Mouse (Mus musculus): ENCODE measurements around the gene Ptpn13.

Ptpn13 gene

DNA sequence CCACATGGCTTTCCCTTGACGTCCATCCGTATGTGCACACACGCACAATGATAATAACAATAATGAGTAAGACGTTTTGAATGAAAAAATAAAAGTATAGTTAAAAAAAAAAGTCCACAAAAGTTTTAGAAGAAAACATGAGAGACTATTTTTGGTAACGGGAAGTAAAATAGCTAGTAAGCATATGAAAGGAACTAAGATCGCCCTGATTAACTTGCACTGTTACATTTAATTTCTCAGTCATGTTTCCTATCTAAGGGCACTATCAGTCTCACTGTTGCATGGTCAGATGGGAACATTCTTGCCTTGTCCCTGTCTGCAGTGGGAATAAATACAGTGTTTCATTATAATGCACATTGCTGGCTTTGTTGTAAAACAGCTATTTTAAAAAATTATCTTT is 2.4 kb upstream of the Ptpn13 start:
- no peak for DNase-seq (ENCODE audit: low spot score)

- DNase-seq (ENCODE audit: low spot score): no peak
These were observed 1.6 kb upstream of the Ptpn13 start for GRCm38 (mm10) chr5:103423305-103423926.

- DNase-seq (ENCODE audit: low spot score): no peak
These were observed 1.1 kb upstream of the Ptpn13 start for GRCm38 (mm10) chr5:103423927-103424315.

DNA sequence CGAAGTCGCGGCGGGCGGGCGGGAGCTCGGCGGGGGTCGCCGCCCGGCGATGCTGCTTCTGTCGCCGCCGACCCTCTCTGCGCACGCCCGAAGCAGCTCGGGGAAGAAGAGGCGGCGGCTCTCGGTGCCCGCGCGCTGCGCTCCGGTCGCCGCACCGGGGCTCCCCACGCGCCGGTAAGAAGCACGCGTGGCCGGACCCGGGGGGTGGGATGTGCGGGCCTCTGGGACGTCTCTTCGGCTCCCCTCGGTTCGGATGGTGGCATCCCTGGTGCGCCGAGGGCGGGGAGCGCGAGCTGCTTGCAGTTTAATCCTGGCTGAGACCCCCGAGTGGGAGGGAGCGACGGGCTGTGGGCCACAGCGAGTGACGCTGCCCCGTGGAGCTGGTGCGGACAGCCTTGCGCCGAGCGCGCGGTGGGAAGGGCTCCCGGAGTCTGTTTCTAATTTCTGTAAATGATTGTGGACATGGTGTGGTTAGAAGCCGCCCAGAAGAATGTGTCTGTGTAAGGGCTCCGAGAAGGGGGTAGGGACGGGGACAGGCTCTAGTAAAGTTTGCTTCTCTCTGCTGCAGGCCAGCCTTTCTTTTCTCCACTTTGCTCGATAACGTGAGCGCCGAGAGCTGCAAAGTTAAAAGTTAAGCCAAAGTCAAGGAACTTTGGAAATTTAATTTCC is 505 bp downstream of the Ptpn13 start:
- DNase-seq (ENCODE audit: low spot score): no peak

GRCm38 (mm10) chr5:103426250-103426649 is 1.3 kb downstream of the Ptpn13 start:
- DNase-seq (ENCODE audit: low spot score): no peak

DNA sequence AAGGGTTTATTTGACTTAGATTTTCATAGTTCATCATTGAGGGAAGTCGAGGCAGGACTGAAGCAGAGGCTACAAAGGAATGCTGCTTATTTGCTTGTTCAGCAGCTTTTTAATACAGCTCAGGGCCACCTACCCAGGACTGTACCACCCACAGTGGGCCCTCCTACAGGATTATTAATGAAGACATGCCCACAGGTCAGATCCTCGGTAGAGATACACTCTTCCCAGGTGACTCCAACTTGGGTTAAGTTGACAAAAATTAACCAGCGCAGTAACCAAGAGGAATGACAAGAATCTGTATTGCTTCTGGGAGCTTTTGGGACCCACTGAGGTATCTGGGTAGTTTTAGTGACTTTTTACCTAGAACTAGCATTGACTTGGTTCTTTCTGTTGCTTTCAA is 6.0 kb downstream of the Ptpn13 start:
- no peak for DNase-seq (ENCODE audit: low spot score)

DNA sequence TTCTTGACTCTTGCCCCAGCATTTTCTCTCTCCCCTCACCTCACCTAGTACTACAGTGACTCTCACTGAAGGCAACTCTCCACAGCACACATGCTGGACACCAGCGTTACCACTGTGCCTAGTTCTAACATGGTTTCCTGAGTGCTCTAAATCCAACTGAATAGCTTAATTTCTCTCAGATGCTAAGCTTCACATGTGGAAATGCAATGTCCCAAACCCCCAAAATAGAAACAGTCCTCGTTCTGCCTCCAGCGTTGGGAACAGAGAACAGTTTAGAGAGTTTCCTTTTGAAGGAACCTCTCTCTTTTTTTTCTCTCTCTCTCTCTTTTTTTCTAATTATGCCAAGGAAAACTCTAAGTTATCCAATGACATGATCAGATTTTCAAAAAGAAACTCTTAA is 6.5 kb downstream of the Ptpn13 start:
- no peak for DNase-seq (ENCODE audit: low spot score)

GRCm38 (mm10) chr5:103436039-103436944 is 11.3 kb downstream of the Ptpn13 start:
- no peak for DNase-seq (ENCODE audit: low spot score)

DNA sequence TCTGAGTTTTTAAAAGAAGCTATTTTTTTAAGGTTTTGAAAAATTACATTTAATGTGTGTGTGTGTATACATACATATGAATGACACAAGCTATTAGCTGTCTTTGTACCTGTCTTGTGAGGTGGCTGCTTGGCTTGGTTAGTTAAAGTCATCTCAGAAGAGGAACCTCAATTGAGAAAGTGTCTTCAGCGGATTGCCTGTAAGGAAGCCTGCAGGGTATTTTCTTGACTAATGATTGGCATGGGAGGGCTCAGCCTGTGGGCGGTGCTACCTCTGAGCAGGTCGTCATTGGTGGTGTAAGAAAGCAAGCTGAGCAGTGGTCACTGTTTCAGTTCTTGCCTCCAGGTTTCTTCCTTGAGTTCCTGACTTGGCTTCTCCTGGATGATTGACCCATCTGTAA is 12.7 kb downstream of the Ptpn13 start:
- no peak for DNase-seq (ENCODE audit: low spot score)

DNA sequence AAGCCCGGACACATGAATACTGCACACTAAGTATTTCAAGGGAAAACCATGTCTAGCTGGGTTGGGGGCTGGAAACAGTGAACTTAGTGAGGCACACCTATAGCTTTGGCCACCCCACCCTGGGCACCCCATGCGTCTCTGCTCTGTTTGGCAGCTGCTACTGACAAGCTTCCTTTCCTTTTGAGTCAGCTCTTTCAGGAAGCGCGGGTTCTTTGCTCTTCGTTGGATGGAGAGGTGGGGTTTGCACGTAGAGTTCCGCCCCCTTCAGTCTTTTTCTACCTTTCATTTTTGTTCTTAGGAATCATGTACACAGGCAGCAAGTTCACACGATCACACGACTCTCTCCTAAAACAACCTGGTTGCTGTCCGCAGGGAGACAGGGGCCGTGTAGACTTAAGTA is 14.2 kb downstream of the Ptpn13 start:
- no peak for DNase-seq (ENCODE audit: low spot score)

GRCm38 (mm10) chr5:103440418-103441276 is 15.7 kb downstream of the Ptpn13 start:
- no peak for DNase-seq (ENCODE audit: low spot score)

DNA sequence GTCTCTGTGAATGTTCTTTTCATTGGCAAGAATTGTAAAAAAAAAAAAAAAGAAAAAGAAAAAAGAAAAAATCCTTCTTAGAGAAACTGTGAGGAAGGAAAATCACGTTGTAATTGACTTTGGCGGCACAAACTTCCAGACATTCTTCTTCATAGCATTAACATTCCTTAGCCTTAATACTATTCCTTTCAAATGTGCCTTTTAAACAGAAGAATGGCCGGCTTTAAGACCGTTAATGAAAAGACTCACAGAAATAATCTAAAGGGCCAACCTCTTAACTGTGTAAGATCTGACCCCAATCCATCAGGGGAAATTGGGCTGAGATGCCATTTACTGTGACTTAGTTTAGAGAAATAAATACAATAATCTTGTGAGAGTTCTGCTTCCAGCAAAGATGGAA is 16.7 kb downstream of the Ptpn13 start:
- DNase-seq (ENCODE audit: low spot score): no peak

GRCm38 (mm10) chr5:103442269-103442688 is 17.3 kb downstream of the Ptpn13 start:
- DNase-seq (ENCODE audit: low spot score): no peak

GRCm38 (mm10) chr5:103442921-103443320 is 17.9 kb downstream of the Ptpn13 start:
- no peak for DNase-seq (ENCODE audit: low spot score)

DNA sequence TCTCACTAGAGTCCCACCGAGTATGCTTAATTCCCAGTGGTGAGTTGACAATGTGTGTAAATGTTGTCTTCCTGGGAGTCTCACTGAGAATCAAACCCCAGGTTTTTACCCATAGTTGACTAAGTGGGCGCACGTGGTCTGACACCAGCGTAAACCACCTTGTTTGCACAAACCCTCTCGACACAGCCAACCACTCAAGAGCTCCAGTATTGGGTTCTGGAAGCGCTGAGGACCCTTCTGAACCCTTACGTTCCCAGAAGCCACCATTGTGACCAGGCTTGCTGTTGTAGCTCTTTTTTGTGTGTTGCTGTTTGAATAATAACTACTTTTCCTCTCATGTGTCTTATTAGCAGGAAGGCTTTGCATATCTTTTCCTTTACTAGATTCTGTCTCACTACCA is 20.4 kb downstream of the Ptpn13 start:
- no peak for DNase-seq (ENCODE audit: low spot score)

DNA sequence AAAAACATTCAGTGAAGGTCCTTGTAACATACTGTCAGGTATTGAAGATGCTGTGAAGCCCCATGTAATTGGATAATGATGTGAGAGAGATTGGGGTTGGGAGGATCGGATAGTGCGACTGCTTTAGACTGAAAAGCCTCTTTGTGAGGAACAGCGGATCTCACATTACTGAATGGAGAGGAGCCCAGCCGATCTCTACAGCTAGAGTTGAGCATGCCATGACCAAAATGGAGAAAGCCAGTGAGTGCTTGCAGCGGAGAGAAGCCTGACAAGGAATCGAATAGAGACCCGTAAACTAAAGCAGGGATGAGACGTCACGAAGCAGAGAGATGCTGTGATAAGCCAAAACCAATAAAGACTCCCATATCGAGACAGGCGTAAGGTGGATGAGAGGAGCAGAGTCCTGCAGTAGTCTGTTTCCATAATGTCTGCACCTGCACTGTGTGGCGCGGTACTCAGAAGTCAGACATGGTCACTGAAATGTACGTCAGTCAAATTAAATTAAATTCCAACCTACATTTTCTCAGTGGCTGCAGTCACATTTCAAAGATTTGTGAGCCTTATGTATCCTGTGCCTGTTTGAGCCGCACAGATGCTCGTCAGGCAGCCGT is 22.9 kb downstream of the Ptpn13 start:
- DNase-seq (ENCODE audit: low spot score): no peak

GRCm38 (mm10) chr5:103448470-103448869 is 23.5 kb downstream of the Ptpn13 start:
- no peak for DNase-seq (ENCODE audit: low spot score)

DNA sequence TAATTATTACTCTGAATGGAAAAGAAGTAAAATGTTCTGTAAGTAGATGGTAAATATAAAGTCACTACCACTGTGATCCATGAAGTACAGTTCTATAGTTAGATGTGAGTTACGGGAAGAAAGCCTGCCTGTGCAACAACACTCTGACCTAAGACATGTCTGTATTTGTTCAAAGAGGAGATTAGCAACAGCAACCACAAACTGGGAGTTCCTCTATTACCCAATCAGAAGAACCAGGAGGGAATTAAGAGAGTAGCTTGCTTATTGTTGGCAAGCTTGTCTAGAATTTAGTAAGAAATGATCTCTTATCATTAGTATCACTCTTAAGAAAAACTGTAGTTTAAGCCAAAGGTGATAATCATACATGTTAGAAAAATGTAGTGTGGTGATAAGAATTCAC is 25.7 kb downstream of the Ptpn13 start:
- DNase-seq (ENCODE audit: low spot score): no peak

- no peak for DNase-seq (ENCODE audit: low spot score)
These were observed 28.6 kb downstream of the Ptpn13 start for GRCm38 (mm10) chr5:103453361-103454140.

GRCm38 (mm10) chr5:103456794-103457193 is 31.8 kb downstream of the Ptpn13 start:
- no peak for DNase-seq (ENCODE audit: low spot score)

GRCm38 (mm10) chr5:103458411-103458810 is 33.4 kb downstream of the Ptpn13 start:
- DNase-seq (ENCODE audit: low spot score): no peak
